Mouse (Mus musculus) CD4-positive helper T cell, adult 2 months (primary cell): ENCODE data around the gene Tap1.
"Not testable (repeated sequence)": the region's sequence is repeated elsewhere in the genome, so short reads cannot be mapped to it uniquely, and the experiment has no call there.

Experiments used
- DNase-seq: peaks from one replicate; pipeline ENCODE4 v3.0.0-alpha.2; 2012; ENCODE audit warnings: low read depth, missing footprints, low spot score

Gene Tap1

GRCm38 (mm10) chr17:34187261-34187916, at the start of gene Tap1, which contains the start of gene Psmb9:
TSS of gene Tap1 (plus strand) at chr17:34187553.
TSS of gene Psmb9 (minus strand) at chr17:34187764.
- DNase-seq = peak; percentile 99

- DNase-seq = no peak
These were observed 49.8 kb upstream of the Tap1 start for GRCm38 (mm10) chr17:34137601-34138000.

- DNase-seq = no peak
These were observed 48.7 kb upstream of the Tap1 start for GRCm38 (mm10) chr17:34138655-34139054.

- DNase-seq = no peak
These were observed 47.9 kb upstream of the Tap1 start for GRCm38 (mm10) chr17:34139416-34139815.

- no peak for DNase-seq
These were observed 47.1 kb upstream of the Tap1 start for GRCm38 (mm10) chr17:34140240-34140639.

- no peak for DNase-seq
These were observed 45.9 kb upstream of the Tap1 start for GRCm38 (mm10) chr17:34141448-34141847.

- DNase-seq = peak; percentile 12
These were observed 44.8 kb upstream of the Tap1 start for GRCm38 (mm10) chr17:34142456-34143010.

GRCm38 (mm10) chr17:34143033-34143432, 44.3 kb upstream of the Tap1 start, which contains the start of gene H2-DMb2:
TSS of gene H2-DMb2 (plus strand) at chr17:34143307.
- peak; percentile 78 for DNase-seq

GRCm38 (mm10) chr17:34143461-34143860, 43.9 kb upstream of the Tap1 start:
- DNase-seq = no peak

- DNase-seq = not testable (repeated sequence)
These were observed 43.1 kb upstream of the Tap1 start for GRCm38 (mm10) chr17:34144221-34144620.

- DNase-seq = no peak
These were observed 42.4 kb upstream of the Tap1 start for GRCm38 (mm10) chr17:34144960-34145371.

- peak; percentile 63 for DNase-seq
These were observed 34.4 kb upstream of the Tap1 start, which contains the start of gene H2-DMb1 for GRCm38 (mm10) chr17:34152923-34153322. TSS of gene H2-DMb1 (plus strand) at chr17:34153072.

- no peak for DNase-seq
These were observed 31.8 kb upstream of the Tap1 start for GRCm38 (mm10) chr17:34155534-34155933.

GRCm38 (mm10) chr17:34164202-34164895, 23.0 kb upstream of the Tap1 start:
- DNase-seq = peak; percentile 68

- DNase-seq = peak; percentile 57
These were observed 22.2 kb upstream of the Tap1 start for GRCm38 (mm10) chr17:34165033-34165730.

GRCm38 (mm10) chr17:34169279-34169678, 18.1 kb upstream of the Tap1 start:
- peak; percentile 75 for DNase-seq

GRCm38 (mm10) chr17:34170487-34170876, 16.9 kb upstream of the Tap1 start:
- DNase-seq = no peak

GRCm38 (mm10) chr17:34170877-34171498, 16.4 kb upstream of the Tap1 start:
- DNase-seq = peak; percentile 96

GRCm38 (mm10) chr17:34172528-34172927, 14.8 kb upstream of the Tap1 start:
- DNase-seq = no peak

- no peak for DNase-seq
These were observed 13.3 kb upstream of the Tap1 start for GRCm38 (mm10) chr17:34174075-34174474.

GRCm38 (mm10) chr17:34177179-34177578, 10.2 kb upstream of the Tap1 start:
- DNase-seq = peak; percentile 66
